Mouse (Mus musculus) layer of hippocampus, postnatal 36 days (tissue): ENCODE results near the gene Frmd4a. TPM values are rescaled to one million over a fixed set of nuclear protein-coding genes. Genes with fewer than 3 reads are reported as not detected.

ENCODE experiments used
- DNase-seq, 2 experiments: peaks; one replicate each; pipeline ENCODE4 v3.0.0; 2022
- total RNA-seq, 2 experiments: library from RNA; stranded (reverse); gene quantifications; 2 replicates each; pipeline ENCODE4 v1.2.3; 2021

The Frmd4a gene
- total RNA-seq, 2 experiments from 2014 or later, result 71.0 to 94.3 TPM

GRCm38 (mm10) chr2:4629470-4629869 is 612.0 kb downstream of the Frmd4a start:
- no peak for DNase-seq

- no peak for DNase-seq
Measured at GRCm38 (mm10) chr2:4630197-4630835, 612.8 kb downstream of the Frmd4a start.

GRCm38 (mm10) chr2:4635804-4636203 is 618.3 kb downstream of the Frmd4a start:
- no peak for DNase-seq

- no peak for DNase-seq
Measured at GRCm38 (mm10) chr2:4636656-4637055, 619.1 kb downstream of the Frmd4a start.

GRCm38 (mm10) chr2:4638189-4638588 is 620.7 kb downstream of the Frmd4a start:
- DNase-seq, result no peak

- DNase-seq, result no peak
Measured at GRCm38 (mm10) chr2:4645066-4645465, 627.5 kb downstream of the Frmd4a start.

- DNase-seq, result no peak
Measured at GRCm38 (mm10) chr2:4648094-4648493, 630.6 kb downstream of the Frmd4a start.

GRCm38 (mm10) chr2:4649646-4650045 is 632.1 kb downstream of the Frmd4a start:
- no peak for DNase-seq

- DNase-seq, result peak; percentile 88 to 91
Measured at GRCm38 (mm10) chr2:4651500-4652285, 634.2 kb downstream of the Frmd4a start, which contains the start of gene Prpf18. TSS of gene Prpf18 (minus strand) at chr2:4652113.

GRCm38 (mm10) chr2:4660677-4661076 is 643.2 kb downstream of the Frmd4a start:
- DNase-seq, result no peak
